Mouse (Mus musculus) heart, embryonic 12.5 days (tissue): ENCODE measurements at regions not wholly inside any gene's neighbourhood (a gene's known extent, or its start where the extent isn't known, plus 50 kb on each side); places are given as distances from the start of the nearest gene placed in this dataset.

Source experiments
- ATAC-seq: fragments of 200-750 bp; cut with Nextera tagmentation; 2 replicates; pipeline ENCODE4 v1.8.0; 2017; ENCODE audit warnings: moderate TSS enrichment, moderate library complexity; ENCODE audit not compliant: insufficient number of reproducible peaks, low FRiP score
- H3K27ac ChIP-seq: fragments of 300-500 bp; sonication (generic); 2 replicates; pipeline ENCODE4 v1.5.1; 2016; ENCODE audit warnings: mild to moderate bottlenecking, moderate library complexity; ENCODE audit not compliant: poor library complexity, severe bottlenecking
- H3K27me3 ChIP-seq: fragments of 300-500 bp; sonication (generic); replicated peaks from 2 replicates; pipeline ENCODE4 v1.6.1; 2016; ENCODE audit warnings: mild to moderate bottlenecking, moderate library complexity
- H3K36me3 ChIP-seq: fragments of 300-500 bp; sonication (generic); 2 replicates; pipeline ENCODE4 v1.6.1; 2016; ENCODE audit warnings: mild to moderate bottlenecking, moderate library complexity
- H3K4me1 ChIP-seq: fragments of 300-500 bp; sonication (generic); replicated peaks from 2 replicates; pipeline ENCODE4 v1.6.1; 2016; ENCODE audit warnings: mild to moderate bottlenecking
- H3K4me2 ChIP-seq: fragments of 300-500 bp; sonication (generic); 2 replicates; pipeline ENCODE4 v1.6.1; 2016; ENCODE audit warnings: mild to moderate bottlenecking, moderate library complexity
- H3K4me3 ChIP-seq: fragments of 300-500 bp; sonication (generic); 2 replicates; pipeline ENCODE4 v1.5.1; 2016; ENCODE audit warnings: mild to moderate bottlenecking
- H3K9ac ChIP-seq: fragments of 300-500 bp; sonication (generic); 2 replicates; pipeline ENCODE4 v1.6.1; 2016; ENCODE audit warnings: mild to moderate bottlenecking, moderate library complexity
- H3K9me3 ChIP-seq: fragments of 300-500 bp; sonication (generic); replicated peaks from 2 replicates; pipeline ENCODE4 v1.6.1; 2016; ENCODE audit warnings: mild to moderate bottlenecking, moderate library complexity
- WGBS: fragments of 180-500 bp; shearing (Covaris S2); methylation state at CpG from one replicate; pipeline ENCODE4 v1.1.7; 2016; 5-methylcytosine and 5-hydroxymethylcytosine counted together

DNA sequence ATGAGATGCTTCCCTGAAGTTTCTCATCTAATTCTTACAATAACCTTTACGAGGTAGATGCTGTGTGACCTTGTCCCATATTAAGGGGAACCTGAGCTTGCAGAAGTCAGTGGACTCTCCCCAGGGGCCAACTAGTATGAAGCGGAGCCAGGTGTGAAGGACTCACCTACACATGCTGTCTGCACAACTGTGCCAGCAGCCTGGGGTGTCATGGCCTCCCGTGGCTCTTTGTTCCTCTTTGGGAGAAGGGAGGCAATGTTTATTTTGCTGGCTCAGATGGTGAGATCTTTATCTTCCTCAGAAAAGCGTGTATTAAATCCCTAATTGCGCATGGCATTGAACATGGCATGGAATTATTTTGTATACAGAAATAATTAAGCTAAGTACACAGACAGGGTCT is 222.2 kb upstream of the Tmem45b start:
- WGBS: 81% methylated on average over 5 of the region's 5 CpGs
- no peaks in the 10 kb centered on the region for H3K36me3 ChIP-seq

DNA sequence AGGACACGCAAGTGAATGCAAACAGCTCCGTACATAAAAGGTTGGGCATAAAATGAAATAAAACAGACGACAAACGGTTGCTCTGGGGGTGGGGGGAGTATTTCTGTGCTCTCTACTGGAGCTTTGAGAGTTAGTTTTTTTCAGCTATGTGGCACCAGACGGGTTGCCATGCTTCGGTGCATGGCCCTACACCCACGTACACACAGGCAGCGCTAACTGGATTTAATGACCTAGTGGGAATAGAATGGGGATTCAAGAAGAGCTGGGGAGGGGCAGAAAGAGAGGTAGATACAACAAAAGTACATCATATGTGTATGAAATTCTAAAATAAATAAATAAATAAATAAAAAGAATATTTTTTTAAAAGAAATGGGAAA is 220.5 kb upstream of the Tmem45b start:
- Histone ChIP-seq H3K4me2 (no peak overlapping the region), H3K27ac (no peak overlapping the region), H3K9ac (no peak overlapping the region), H3K4me3 (no peak overlapping the region), H3K27me3 (peaks cover 24% of the 10 kb centered on the region), H3K4me1 (peaks cover 34% of the 10 kb centered on the region), H3K36me3 (no peaks in the 10 kb centered on the region), H3K9me3 (no peaks in the 10 kb centered on the region)
- 80% methylated on average over 8 of the region's 8 CpGs for WGBS
- ATAC-seq: no peak

More for the DNA sequence above, 222.2 kb upstream of the Tmem45b start:
- Histone ChIP-seq H3K27me3 (peaks cover 19% of the 10 kb centered on the region), H3K4me2 (no peak overlapping the region), H3K4me3 (no peak overlapping the region), H3K27ac (no peak overlapping the region), H3K9me3 (no peaks in the 10 kb centered on the region), H3K4me1 (peaks cover 35% of the 10 kb centered on the region), H3K9ac (no peak overlapping the region)
- ATAC-seq: no peak

DNA sequence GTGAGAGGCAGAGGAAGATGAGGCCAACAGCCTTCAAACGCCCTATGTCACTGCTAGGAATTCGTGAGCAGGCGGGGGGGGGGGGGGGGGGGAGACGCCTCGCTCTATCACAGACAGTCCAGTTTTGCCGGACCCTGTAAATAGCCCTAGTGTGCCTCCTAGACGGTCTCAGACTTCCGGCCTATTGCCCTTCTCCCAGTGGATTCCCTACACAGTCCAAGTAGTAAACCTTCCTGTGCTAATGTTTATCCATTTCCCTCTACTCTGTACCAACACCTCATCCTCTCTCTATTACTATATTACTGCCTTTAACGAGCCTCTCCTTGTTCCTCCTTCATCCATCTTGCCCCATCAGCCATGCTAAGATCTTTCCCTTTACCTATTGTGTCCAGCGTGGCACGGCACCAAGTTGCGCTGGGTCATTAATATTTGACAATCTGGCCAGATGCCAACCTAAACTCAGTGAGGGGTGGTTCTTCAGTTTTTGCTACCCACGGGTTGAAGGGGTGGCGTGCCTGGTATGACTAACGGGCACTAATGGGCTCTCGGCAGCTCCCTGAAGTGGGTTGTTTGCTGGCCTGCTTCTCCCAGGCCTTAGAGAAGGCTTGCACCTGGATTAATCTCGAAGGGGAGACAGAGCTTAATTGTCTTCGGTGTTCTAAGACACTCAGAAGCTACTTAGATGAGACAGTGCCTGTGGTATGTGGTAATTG is 220.0 kb upstream of the Tmem45b start:
- no peak overlapping the region for H3K27ac ChIP-seq
- H3K9me3 ChIP-seq: no peaks in the 10 kb centered on the region
- peaks cover 24% of the 10 kb centered on the region for H3K27me3 ChIP-seq
- H3K4me1 ChIP-seq: peaks cover 29% of the 10 kb centered on the region
- H3K9ac ChIP-seq: no peak overlapping the region
- no peak overlapping the region for H3K4me3 ChIP-seq
- WGBS: 48% methylated on average over 17 of the region's 18 CpGs
- peak overlapping the region; percentile 55; the same call in 1 of the 2 replicates for H3K4me2 ChIP-seq
- no peaks in the 10 kb centered on the region for H3K36me3 ChIP-seq
- ATAC-seq: no peak

DNA sequence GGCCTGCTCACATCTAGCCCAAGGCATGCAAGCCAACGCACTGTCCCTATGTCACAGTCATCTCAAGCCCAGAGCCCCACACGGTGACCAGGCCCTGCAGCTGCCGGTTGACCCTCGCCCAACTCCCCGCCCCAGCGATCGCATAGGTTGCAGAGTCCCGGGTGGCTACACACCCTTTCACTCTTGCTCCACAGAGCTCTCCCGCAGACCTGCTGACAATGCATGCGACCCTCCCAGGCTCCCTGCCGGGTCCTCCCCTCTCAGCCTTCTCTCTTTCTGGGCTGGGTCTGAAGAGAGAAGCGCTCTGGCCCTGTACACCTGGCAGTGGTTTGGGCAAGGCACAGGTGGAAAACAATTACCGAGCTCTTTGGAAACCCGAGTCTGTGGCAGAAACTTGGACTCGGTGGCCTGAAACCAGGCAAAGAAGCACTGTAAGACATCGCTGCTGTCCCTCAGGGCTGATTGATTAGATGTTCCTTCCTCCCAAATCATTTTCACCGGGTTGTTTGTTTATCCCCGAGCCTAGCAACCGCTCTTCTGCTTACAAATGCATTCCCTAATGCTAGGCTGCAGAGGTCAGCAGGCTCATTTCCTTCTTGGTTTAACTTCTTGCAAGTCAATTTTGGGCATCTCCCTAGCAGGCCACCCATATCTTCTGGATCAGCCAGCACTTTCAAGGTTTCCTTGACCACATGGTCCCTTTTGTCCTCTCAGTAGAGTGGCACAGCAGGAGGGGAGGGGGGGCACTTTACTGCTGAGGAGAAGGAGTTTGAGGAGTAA is 219.2 kb upstream of the Tmem45b start:
- no peak for ATAC-seq
- H3K4me3 ChIP-seq: peak overlapping the region; percentile 21; the same call in 1 of the 2 replicates
- peaks cover 24% of the 10 kb centered on the region for H3K27me3 ChIP-seq
- H3K9ac ChIP-seq: no peak overlapping the region
- peak overlapping the region; percentile 55 for H3K4me2 ChIP-seq
- no peaks in the 10 kb centered on the region for H3K9me3 ChIP-seq
- no peaks in the 10 kb centered on the region for H3K36me3 ChIP-seq
- no peak overlapping the region for H3K27ac ChIP-seq
- peaks cover 22% of the 10 kb centered on the region for H3K4me1 ChIP-seq
- 8% methylated on average over 19 of the region's 19 CpGs for WGBS

DNA sequence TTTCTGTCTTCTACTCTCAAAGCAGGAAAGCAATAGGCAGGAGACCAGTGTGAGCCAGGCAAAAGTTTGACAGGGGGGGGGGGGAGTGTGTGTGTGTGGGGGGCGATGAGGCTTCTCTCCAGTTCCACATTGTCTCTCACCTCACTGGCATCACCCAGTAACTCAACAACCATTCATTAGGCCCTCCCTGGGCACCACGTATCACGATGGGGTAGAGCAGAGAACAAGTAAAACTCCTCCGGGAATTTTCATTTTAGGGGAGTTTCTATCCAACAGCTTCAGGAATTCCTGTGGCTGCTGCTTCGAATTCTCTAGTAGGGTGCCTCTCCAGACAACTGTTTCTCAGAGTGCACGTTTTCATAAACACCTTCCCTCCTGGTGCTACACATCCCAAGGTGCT is 218.6 kb upstream of the Tmem45b start:
- H3K9ac ChIP-seq: no peak overlapping the region
- no peak for ATAC-seq
- H3K4me2 ChIP-seq: peak overlapping the region; percentile 55
- peaks cover 24% of the 10 kb centered on the region for H3K27me3 ChIP-seq
- 26% methylated on average over 6 of the region's 6 CpGs for WGBS
- no peak overlapping the region for H3K4me3 ChIP-seq
- H3K4me1 ChIP-seq: peaks cover 16% of the 10 kb centered on the region
- no peaks in the 10 kb centered on the region for H3K36me3 ChIP-seq
- H3K27ac ChIP-seq: no peak overlapping the region
- no peaks in the 10 kb centered on the region for H3K9me3 ChIP-seq

DNA sequence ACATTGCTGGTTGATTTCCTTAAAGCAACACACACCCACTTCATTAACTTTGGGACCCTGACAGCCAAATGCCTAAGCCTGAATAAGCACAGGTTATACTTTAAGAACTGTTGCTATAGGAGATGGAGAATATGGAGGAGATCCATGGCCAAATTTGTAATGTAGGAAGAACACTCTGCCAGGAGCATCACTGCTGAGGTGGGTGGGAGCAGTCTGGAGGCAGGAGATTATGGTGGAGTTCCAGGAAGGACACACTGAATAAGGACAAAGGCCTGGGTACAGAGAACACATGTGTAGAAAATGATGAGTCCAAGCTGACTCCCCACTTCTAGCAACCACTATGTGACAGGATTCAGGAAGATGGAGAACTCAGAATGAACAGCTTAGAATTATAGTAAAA is 212.9 kb upstream of the Tmem45b start:
- no peak overlapping the region for H3K27ac ChIP-seq
- H3K4me3 ChIP-seq: no peak overlapping the region
- no peaks in the 10 kb centered on the region for H3K36me3 ChIP-seq
- no peaks in the 10 kb centered on the region for H3K9me3 ChIP-seq
- H3K4me1 ChIP-seq: no peaks in the 10 kb centered on the region
- no peak overlapping the region for H3K9ac ChIP-seq
- H3K27me3 ChIP-seq: peaks cover 5% of the 10 kb centered on the region
- H3K4me2 ChIP-seq: no peak overlapping the region
- no peak for ATAC-seq

DNA sequence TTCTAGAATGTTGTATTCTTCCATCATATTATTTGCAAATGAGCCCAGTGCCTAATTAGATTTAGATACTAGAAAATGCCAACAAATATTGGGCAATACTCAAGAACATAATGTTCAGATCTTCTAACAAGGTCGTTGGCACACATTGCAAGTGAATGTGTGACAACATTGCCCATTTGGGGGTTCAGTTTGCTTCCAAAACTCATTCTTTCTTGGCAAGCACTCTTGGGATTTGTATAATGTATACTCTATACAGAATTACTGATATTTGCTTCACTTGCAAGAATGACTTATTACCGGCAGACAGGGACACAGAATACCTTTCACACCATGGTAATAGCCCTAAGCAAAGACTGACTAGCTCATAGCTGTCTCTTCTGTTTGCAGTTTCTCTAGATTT is 194.8 kb upstream of the Tmem45b start:
- Histone ChIP-seq H3K27ac (no peak overlapping the region), H3K4me1 (no peaks in the 10 kb centered on the region), H3K9ac (no peak overlapping the region), H3K27me3 (no peaks in the 10 kb centered on the region), H3K4me3 (no peak overlapping the region), H3K4me2 (no peak overlapping the region), H3K9me3 (no peaks in the 10 kb centered on the region), H3K36me3 (no peaks in the 10 kb centered on the region)
- 60% methylated on average over 2 of the region's 2 CpGs for WGBS
- ATAC-seq: no peak

DNA sequence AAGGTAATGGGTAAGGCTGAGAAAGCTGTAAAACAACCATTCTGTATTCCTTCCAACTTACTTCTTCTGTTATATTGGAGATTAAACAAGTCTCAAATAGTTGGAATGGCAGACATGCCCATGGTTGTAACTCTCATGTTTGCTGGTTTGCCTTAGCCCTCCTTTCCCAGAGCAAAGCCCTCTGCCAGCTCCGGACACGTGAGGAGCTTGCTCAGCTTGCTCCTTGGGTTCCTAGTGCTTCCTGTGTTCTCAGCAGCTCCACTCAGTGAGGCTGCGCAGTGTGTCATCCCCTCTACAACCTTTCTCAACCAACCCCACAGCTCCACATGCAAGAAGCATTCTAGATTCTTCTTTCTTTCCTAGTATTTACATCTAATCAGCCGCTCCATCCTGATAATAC is 193.3 kb upstream of the Tmem45b start:
- no peak for ATAC-seq
- no peaks in the 10 kb centered on the region for H3K9me3 ChIP-seq
- whole genome bisulfite sequencing: 86% methylated on average over 4 of the region's 4 CpGs

DNA sequence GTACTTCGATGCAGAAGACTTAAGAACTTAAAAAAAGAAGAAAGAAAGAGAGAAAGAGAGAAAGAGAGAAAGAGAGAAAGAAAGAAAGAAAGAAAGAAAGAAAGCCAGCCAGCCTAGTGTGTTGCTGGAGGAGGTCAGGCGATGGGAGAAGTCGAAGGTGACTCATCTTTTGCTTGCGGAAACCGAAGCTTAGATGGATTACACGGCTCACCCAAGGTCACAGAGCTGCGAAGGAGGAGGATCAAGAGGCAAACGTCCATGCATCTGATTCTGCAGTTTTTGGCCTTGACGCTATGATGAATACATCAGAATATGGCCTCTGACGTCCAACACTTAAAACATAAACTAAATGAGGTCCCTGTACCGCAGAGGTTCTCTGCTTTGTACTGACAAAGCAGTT is 192.4 kb upstream of the Tmem45b start:
- no peak overlapping the region for H3K4me2 ChIP-seq
- H3K27ac ChIP-seq: no peak overlapping the region
- no peaks in the 10 kb centered on the region for H3K36me3 ChIP-seq
- no peak for ATAC-seq
- 79% methylated on average over 11 of the region's 11 CpGs for whole genome bisulfite sequencing
- H3K4me1 ChIP-seq: no peaks in the 10 kb centered on the region
- H3K27me3 ChIP-seq: no peaks in the 10 kb centered on the region
- no peak overlapping the region for H3K9ac ChIP-seq
- no peak overlapping the region for H3K4me3 ChIP-seq
- H3K9me3 ChIP-seq: no peaks in the 10 kb centered on the region

More for the DNA sequence above, 193.3 kb upstream of the Tmem45b start:
- no peak overlapping the region for H3K4me3 ChIP-seq
- no peaks in the 10 kb centered on the region for H3K4me1 ChIP-seq
- H3K4me2 ChIP-seq: no peak overlapping the region
- H3K27ac ChIP-seq: no peak overlapping the region
- no peaks in the 10 kb centered on the region for H3K27me3 ChIP-seq
- no peak overlapping the region for H3K9ac ChIP-seq
- H3K36me3 ChIP-seq: no peaks in the 10 kb centered on the region

DNA sequence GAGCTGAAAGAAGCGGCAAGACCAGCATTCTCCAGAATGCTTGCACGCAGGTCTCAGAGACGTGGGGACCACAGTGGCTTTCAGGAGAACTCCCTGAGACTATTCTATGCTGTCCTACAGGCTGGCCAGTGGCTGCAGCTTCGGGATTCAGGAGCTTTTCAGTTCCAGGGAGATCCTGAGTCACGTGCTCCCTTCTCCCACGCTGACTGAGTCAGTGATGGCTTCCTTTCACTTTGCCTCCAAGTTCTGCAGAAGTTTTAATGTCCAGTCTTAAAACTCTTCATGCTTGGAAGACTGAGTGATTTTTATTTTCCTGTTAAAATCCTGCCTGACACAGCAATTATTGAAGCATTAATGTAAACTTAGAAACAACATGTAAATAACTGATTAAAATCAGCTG is 190.5 kb upstream of the Tmem45b start:
- H3K4me2 ChIP-seq: no peak overlapping the region
- no peaks in the 10 kb centered on the region for H3K9me3 ChIP-seq
- 78% methylated on average over 6 of the region's 6 CpGs for WGBS
- H3K36me3 ChIP-seq: no peaks in the 10 kb centered on the region
- no peak overlapping the region for H3K9ac ChIP-seq
- H3K27ac ChIP-seq: no peak overlapping the region
- H3K27me3 ChIP-seq: no peaks in the 10 kb centered on the region
- H3K4me1 ChIP-seq: no peaks in the 10 kb centered on the region
- H3K4me3 ChIP-seq: no peak overlapping the region
- no peak for ATAC-seq

DNA sequence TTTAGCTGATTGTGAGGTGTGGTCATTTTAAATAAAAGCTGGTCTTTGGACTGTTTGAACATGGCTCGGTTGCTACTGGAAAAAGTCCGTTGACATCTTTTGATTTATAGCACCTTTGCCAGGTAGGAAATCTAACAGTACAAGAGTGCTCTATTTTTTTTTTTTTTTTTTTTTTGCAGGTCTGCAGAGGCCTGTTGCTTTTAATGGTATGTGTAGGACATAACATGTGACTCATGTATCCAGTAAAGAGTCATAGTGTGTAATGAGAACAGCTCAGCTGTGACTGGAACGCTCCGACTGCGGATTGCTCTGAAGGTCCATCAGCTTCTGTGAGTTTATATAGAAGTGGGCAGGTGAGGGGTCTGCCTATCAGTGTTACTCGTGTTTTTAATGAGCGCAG is 190.0 kb upstream of the Tmem45b start:
- WGBS: 80% methylated on average over 7 of the region's 7 CpGs

More for the DNA sequence above, 190.0 kb upstream of the Tmem45b start:
- H3K4me1 ChIP-seq: no peaks in the 10 kb centered on the region
- H3K4me3 ChIP-seq: no peak overlapping the region
- no peak for ATAC-seq
- no peak overlapping the region for H3K9ac ChIP-seq
- no peaks in the 10 kb centered on the region for H3K9me3 ChIP-seq
- H3K36me3 ChIP-seq: no peaks in the 10 kb centered on the region
- H3K27me3 ChIP-seq: no peaks in the 10 kb centered on the region
- no peak overlapping the region for H3K27ac ChIP-seq
- no peak overlapping the region for H3K4me2 ChIP-seq
